Mouse (Mus musculus) limb, embryonic 15.5 days (tissue): Measurements from ENCODE around the gene Kat6b. TPM values are rescaled to one million over a fixed set of nuclear protein-coding genes. Genes with fewer than 3 reads are reported as not detected.

Experiments
- ATAC-seq: fragments of 200-750 bp; cut with Nextera tagmentation; 2 replicates; pipeline ENCODE4 v1.8.0; 2017; ENCODE audit warnings: low read depth, moderate TSS enrichment; ENCODE audit not compliant: insufficient number of reproducible peaks, low FRiP score, low TSS enrichment
- H3K27ac ChIP-seq: fragments of 300-500 bp; sonication (generic); 2 replicates; pipeline ENCODE4 v1.5.1; 2015; ENCODE audit warnings: moderate library complexity, mild to moderate bottlenecking, inconsistent platforms
- H3K27me3 ChIP-seq: fragments of 300-500 bp; sonication (generic); 2 replicates; pipeline ENCODE4 v1.6.1; 2015; ENCODE audit warnings: inconsistent platforms
- H3K36me3 ChIP-seq: fragments of 300-500 bp; sonication (generic); 2 replicates; pipeline ENCODE4 v1.6.1; 2015; ENCODE audit warnings: inconsistent platforms
- H3K4me1 ChIP-seq: fragments of 300-500 bp; sonication (generic); 2 replicates; pipeline ENCODE4 v1.6.1; 2015; ENCODE audit warnings: inconsistent platforms
- H3K4me2 ChIP-seq: fragments of 300-500 bp; sonication (generic); 2 replicates; pipeline ENCODE4 v1.6.1; 2015; ENCODE audit warnings: mild to moderate bottlenecking, inconsistent platforms
- H3K4me3 ChIP-seq: fragments of 300-500 bp; sonication (generic); 2 replicates; pipeline ENCODE4 v1.5.1; 2015; ENCODE audit warnings: mild to moderate bottlenecking, inconsistent platforms
- H3K9ac ChIP-seq: fragments of 300-500 bp; sonication (generic); 2 replicates; pipeline ENCODE4 v1.6.1; 2015; ENCODE audit warnings: inconsistent platforms
- H3K9me3 ChIP-seq: fragments of 300-500 bp; sonication (generic); 2 replicates; pipeline ENCODE4 v1.6.1; 2016; ENCODE audit warnings: inconsistent platforms
- WGBS: fragments of 180-500 bp; shearing (Covaris S2); methylation state at CpG from one replicate; pipeline ENCODE4 v1.1.7; 2015; 5-methylcytosine and 5-hydroxymethylcytosine counted together
- polyA plus RNA-seq: library from polyadenylated mRNA; unstranded; fragments of >200 nt; fragmentation: Nextera tagmentation; extraction: Ambion mirVana; gene quantifications from 2 replicates; pipeline ENCODE4 v1.2.1, GENCODE M21; 2015

Kat6b gene
- polyA plus RNA-seq, 1 experiment from 2014 or later = 22.9 TPM

DNA sequence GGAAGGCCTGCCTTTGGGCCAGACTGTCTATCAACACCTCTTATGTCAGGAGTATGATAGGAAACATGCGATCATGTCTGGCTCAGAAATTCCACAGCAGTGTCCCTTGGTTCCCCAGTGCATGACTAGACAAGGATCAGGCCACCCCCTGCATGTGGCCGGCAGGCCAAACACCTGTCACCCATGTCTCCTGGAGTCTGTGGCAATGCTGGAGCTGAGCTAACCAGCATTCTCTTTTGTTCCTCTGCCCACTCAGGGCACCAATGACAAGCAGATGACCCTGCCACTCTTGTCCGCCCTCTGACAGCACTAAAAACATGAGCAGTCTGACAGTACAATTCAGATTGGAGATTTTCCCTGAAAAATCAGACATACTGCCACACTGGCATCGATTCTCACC is 202.6 kb downstream of the Kat6b start:
- 71% methylated on average over 4 of the region's 4 CpGs for WGBS
- H3K4me3 ChIP-seq = no peak overlapping the region
- no peak overlapping the region for H3K4me2 ChIP-seq
- no peak overlapping the region for H3K27ac ChIP-seq
- H3K9me3 ChIP-seq = no peaks in the 10 kb centered on the region
- H3K36me3 ChIP-seq = no peaks in the 10 kb centered on the region
- H3K27me3 ChIP-seq = no peaks in the 10 kb centered on the region
- peaks cover 46% of the 10 kb centered on the region for H3K4me1 ChIP-seq
- H3K9ac ChIP-seq = no peak overlapping the region
- ATAC-seq = no peak

DNA sequence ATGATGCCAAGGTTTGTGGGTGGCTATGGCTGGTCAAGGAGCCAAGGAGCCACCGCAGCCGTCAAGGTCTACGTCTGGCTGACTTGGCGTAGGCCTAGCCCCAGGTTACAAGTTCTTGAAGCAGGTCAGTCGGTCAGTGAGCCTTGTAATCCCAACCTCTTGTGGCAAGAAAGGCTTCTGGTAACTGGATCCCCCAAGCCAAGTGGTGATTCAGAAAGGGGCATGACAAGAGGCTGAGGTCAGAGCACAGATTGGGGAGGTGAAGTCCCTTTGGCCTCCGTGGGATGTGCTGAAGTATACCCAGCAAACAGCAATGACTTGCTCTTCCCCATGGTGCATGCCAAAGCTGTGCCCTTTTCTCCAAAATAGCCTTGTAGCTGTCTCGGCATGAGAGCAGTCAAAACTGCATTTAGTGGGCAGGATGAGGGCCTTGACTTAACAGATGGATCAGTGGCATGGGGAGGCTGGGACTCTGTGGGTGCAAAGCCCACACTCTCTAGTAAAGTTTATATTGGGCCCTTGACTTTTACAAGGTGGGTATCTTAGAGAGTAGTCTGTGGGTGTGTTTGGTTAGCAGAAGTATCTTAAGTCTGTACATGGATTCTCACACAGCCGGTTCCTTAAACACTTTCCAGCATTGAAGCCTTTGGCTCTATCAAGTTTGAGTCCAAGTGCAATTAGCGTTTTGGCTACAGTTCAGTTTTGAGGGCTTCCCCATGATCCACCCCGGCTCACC is 204.3 kb downstream of the Kat6b start:
- Histone ChIP-seq H3K4me2 (no peak overlapping the region), H3K4me3 (no peak overlapping the region), H3K9me3 (no peaks in the 10 kb centered on the region), H3K9ac (no peak overlapping the region), H3K36me3 (no peaks in the 10 kb centered on the region), H3K27ac (no peak overlapping the region; the same call in 1 of the 2 replicates), H3K27me3 (no peaks in the 10 kb centered on the region), H3K4me1 (peaks cover 33% of the 10 kb centered on the region)
- ATAC-seq = no peak
- 77% methylated on average over 10 of the region's 10 CpGs for WGBS

DNA sequence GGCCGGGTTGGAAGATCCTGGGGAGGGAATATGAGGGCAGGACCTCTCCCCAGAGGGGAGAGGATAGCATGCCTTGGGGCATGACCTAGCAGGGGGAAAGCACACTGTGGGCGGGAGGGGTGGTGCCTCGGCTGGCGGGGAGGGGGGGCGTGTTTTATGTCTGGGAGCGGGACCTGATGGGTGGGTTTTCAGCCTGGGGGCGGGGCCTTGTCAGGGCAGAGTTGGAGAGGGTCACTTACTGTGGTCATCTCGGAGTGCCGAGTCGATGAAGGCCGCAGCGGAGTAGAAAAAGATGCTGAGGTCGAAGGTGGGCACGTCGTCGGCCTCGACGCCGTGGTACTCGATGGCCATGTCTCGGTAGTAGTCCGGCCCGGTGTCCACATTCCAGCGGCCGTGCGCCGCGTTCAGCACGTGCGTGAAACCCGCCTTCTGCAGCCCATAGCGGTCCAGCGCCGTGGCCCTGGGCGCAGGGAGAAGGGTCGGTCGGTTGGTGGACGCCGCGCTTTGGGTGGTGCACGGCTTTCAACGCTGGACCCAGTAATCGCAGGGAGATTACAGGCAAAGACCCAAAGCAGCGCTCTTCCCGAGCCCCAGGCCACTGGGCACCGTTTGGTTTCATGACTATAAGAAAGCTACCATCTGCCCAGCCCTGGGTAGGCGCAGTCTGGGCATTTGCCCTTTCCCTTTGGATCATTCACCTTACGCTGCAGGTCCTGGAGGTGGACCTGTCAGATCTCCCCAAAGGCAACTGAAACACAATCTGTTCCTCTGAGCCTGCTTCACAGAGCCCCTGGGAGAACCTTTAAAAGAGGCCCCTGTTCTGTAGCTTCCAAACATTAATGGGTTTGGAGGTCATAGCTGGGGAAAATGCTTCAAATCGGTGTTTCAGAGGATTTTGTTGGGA is 205.4 kb downstream of the Kat6b start:
- Histone ChIP-seq H3K9me3 (no peaks in the 10 kb centered on the region), H3K4me2 (peak overlapping the region; percentile 59), H3K27me3 (no peaks in the 10 kb centered on the region), H3K4me3 (peak overlapping the region; percentile 35), H3K36me3 (no peaks in the 10 kb centered on the region), H3K9ac (0 out of 2 replicates have a peak overlapping the region, but pooled peaks have one; percentile 11), H3K4me1 (peaks cover 33% of the 10 kb centered on the region), H3K27ac (no peak overlapping the region)
- peak; percentile 61 for ATAC-seq
- WGBS = 11% methylated on average over 48 of the region's 49 CpGs

DNA sequence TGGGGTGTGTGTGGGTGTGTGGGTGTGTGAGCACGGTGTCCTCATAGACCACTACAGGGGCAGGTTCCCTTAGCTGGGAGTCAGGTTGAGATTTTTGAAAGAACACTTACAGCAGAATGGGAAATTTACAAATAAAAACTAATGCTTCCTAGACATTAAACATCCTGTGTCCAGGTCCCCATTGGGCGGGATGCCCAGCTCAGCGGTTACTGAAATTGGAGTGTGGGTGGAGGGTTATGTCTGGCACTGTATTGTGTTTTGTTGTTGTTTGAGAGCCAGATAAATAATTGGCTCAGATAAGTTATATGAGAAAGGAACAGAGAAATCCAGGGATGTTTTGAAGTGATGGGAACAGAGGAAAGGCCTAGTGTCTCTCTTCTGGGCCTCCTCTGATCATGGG is 209.8 kb downstream of the Kat6b start:
- H3K9me3 ChIP-seq = no peaks in the 10 kb centered on the region
- no peak overlapping the region for H3K9ac ChIP-seq
- H3K4me2 ChIP-seq = no peak overlapping the region
- H3K4me1 ChIP-seq = peaks cover 10% of the 10 kb centered on the region
- H3K27ac ChIP-seq = no peak overlapping the region
- no peak for ATAC-seq
- WGBS = 76% methylated on average over 3 of the region's 3 CpGs
- H3K27me3 ChIP-seq = no peaks in the 10 kb centered on the region
- no peak overlapping the region for H3K4me3 ChIP-seq
- no peaks in the 10 kb centered on the region for H3K36me3 ChIP-seq

DNA sequence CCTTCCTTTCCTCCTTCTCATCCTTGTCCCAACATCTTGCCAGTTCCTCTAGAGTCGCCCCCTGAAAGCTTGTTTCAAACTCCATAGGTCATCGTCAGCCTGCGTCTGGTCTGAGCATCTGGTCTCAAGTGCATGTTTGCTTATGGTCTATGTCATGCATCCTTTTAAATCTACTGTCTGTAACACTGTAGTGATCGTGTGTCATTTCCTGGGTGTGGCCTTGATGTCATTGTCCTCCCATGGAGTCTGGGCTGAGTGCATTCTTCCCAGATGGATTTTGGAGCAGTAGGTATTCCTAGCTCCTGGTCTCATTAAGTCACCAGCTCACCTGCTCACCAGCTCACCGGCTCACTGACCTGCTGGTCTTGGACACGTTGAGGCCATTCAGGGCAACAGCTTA is 213.8 kb downstream of the Kat6b start:
- 0 out of 2 replicates have a peak, but pooled peaks cover 4% of the 10 kb centered on the region for H3K4me1 ChIP-seq
- H3K4me2 ChIP-seq = no peak overlapping the region
- no peak overlapping the region for H3K9ac ChIP-seq
- no peak overlapping the region for H3K27ac ChIP-seq
- no peak overlapping the region for H3K4me3 ChIP-seq
- no peaks in the 10 kb centered on the region for H3K36me3 ChIP-seq
- H3K27me3 ChIP-seq = no peaks in the 10 kb centered on the region
- WGBS = 74% methylated on average over 6 of the region's 6 CpGs
- no peak for ATAC-seq
- H3K9me3 ChIP-seq = no peaks in the 10 kb centered on the region; the same call in 1 of the 2 replicates

DNA sequence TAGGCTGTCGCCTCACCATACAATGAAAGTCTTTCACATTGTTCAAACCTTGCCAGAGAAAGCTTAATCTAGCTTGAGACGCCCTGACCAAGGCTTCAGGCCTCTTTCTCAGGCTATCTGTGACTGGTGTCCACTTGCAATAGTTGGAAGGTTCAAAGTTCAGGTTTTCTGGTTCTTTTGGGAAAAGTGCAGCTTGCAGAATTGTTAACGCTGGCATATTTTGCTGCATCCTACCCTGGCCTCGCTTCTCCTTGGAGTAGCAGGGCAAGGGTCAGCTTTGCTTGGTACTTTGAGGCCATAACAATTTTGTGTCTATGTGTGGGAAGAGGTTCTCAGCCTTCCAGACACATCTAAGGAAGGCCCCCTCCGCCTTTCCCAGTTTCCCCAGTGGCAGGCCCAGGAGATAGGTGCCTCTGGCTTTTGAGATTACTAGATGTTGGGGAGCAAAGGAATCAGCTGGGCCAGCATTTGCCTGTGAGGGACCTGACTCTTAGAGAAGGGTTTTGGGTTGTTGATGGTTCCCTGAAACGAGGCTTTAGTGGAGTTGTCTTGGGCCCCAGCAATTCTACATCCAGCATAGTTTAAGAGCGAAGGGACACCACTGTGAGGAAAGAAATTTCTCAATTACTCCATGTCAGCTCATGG is 215.1 kb downstream of the Kat6b start:
- H3K9me3 ChIP-seq = no peaks in the 10 kb centered on the region; the same call in 1 of the 2 replicates
- H3K4me3 ChIP-seq = no peak overlapping the region
- ATAC-seq = no peak
- H3K27me3 ChIP-seq = no peaks in the 10 kb centered on the region
- 80% methylated on average over 7 of the region's 7 CpGs for whole genome bisulfite sequencing
- H3K4me1 ChIP-seq = 0 out of 2 replicates have a peak, but pooled peaks cover 4% of the 10 kb centered on the region
- H3K9ac ChIP-seq = no peak overlapping the region
- no peak overlapping the region for H3K4me2 ChIP-seq
- H3K36me3 ChIP-seq = no peaks in the 10 kb centered on the region
- H3K27ac ChIP-seq = no peak overlapping the region

DNA sequence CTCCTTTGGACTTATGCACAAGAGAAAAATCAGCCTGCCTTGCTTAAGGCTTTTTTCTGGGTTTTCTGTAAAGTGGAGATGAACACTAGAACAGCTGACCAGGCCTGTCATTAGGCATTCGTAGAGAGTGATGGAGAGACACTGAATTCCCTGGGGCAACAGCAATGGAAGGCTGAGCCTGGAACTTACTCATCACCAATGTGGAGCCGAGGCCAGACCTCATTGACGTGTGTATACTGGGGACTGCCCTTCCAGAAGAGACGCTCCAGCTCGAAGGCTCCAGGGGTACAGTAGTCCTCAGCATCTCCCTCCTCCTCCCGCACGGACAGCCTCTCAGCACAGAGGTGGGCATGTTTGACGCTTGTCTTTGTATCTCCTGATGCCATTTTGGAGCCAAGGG is 221.5 kb downstream of the Kat6b start:
- no peak for ATAC-seq
- H3K27me3 ChIP-seq = no peaks in the 10 kb centered on the region
- 87% methylated on average over 8 of the region's 8 CpGs for WGBS

DNA sequence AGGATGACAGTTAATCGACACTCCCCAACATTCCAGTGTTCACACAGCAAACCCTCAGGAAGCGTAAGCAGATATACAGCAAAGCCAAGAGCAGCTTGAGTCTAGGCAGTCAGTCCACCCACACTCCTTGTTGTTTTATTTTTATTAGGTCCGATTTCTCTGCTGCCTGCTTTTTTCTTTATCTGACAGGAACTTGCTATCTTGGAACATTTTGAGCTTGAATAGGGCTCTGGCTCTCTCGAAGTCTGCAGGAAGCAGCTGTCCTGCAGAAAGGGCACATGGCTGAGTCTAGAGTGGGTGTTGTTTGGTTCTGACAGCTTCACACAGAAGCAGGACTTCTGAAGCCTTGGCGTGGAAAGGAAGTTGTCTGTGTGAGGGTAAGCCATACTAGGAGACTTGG is 222.0 kb downstream of the Kat6b start:
- Histone ChIP-seq H3K36me3 (no peaks in the 10 kb centered on the region), H3K4me2 (no peak overlapping the region), H3K9ac (no peak overlapping the region), H3K9me3 (no peaks in the 10 kb centered on the region; the same call in 1 of the 2 replicates), H3K27me3 (no peaks in the 10 kb centered on the region), H3K4me1 (peaks cover 22% of the 10 kb centered on the region), H3K27ac (no peak overlapping the region; the same call in 1 of the 2 replicates), H3K4me3 (no peak overlapping the region)
- 62% methylated on average over 5 of the region's 5 CpGs for WGBS
- ATAC-seq = no peak

More for the DNA sequence above, 221.5 kb downstream of the Kat6b start:
- Histone ChIP-seq H3K4me3 (no peak overlapping the region), H3K27ac (no peak overlapping the region), H3K36me3 (no peaks in the 10 kb centered on the region), H3K9ac (no peak overlapping the region), H3K4me1 (peaks cover 22% of the 10 kb centered on the region), H3K4me2 (no peak overlapping the region), H3K9me3 (no peaks in the 10 kb centered on the region; the same call in 1 of the 2 replicates)

DNA sequence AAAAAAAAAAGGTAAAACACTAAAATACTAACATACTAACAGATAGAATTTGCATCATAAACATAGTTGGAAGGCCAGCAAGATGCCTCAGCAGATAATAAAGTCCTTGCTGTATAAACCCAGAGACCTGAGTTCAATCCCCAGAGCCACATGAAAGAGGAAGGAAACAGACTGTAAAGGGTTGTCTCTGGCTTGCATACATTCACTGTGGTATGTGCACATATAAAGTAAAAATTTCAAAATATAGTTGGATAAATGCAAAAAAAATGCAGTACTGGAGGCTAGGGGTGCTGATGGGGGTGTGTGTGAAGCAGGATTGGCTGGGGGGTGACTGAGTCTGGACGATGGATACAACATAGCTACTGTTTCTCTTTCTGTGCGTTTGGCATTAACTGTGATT is 224.2 kb downstream of the Kat6b start:
- Histone ChIP-seq H3K9ac (no peak overlapping the region), H3K36me3 (no peaks in the 10 kb centered on the region), H3K4me3 (no peak overlapping the region), H3K4me2 (no peak overlapping the region), H3K4me1 (peaks cover 33% of the 10 kb centered on the region), H3K27me3 (no peaks in the 10 kb centered on the region), H3K9me3 (no peaks in the 10 kb centered on the region), H3K27ac (peak overlapping the region; percentile 93)
- ATAC-seq = no peak
- WGBS = 73% methylated on average over 2 of the region's 2 CpGs

DNA sequence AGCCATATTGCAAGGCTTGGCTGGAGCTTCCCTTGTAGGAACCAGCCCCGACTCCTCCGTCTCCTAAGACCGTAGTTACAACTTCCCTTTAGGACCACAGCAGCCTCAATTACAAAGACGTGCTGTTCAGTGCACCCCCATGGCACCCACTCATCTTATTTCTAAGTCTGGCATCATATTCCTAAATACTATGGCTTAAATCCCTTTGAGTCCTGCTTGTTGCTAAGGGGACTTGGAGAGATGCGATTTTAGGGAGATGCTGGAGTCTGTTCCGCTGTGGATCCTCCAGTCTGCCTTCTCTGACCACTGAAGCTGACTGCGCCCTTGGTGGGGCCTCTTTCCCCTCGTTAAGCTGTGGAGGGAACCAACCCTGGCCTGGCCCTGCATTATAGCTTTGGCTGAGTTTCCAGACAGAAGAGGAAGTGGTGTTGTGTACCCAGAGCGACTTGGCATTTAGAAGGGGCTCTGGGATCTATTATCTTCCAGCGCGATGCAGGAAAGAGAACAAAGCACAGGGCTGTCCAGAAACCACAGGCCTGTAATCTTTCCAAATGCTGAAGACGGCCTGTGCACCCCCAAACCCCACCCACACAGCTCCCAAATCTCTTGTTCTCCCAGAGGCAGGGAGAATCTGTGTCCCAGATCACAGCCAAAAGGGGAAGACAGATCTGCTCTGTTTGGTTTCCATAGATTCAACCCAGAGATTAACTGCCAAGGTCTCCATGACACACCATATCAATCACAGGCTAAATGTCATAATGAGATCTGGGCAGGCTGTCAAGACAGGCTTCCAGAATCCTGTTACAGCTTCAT is 225.7 kb downstream of the Kat6b start:
- Histone ChIP-seq H3K27me3 (no peaks in the 10 kb centered on the region), H3K4me1 (peaks cover 41% of the 10 kb centered on the region), H3K27ac (peak overlapping the region; percentile 93), H3K4me2 (0 out of 2 replicates have a peak overlapping the region, but pooled peaks have one; percentile 6), H3K4me3 (no peak overlapping the region), H3K9ac (no peak overlapping the region), H3K9me3 (no peaks in the 10 kb centered on the region), H3K36me3 (no peaks in the 10 kb centered on the region)
- WGBS = 24% methylated on average over 12 of the region's 12 CpGs
- ATAC-seq = peak; percentile 84

DNA sequence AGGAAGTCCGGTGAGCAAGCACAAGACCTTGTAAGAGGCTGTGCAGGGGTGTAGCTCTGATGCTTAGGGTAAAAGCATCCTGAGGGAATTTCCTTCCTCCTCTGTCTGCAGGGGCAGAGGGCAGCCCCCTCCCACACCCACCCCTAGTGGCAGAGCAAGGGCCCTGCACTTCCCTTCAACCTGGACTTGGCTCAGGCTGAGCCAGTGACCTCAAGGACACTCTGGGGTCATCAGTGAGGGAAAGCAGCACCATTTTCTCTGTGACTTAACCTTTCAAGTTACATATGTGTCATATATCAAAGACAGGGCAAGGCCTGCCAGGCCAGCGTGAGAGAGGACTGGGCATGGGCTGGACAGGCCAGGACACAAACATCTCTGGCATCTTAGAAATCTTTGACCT is 228.3 kb downstream of the Kat6b start:
- H3K4me2 ChIP-seq = no peak overlapping the region
- ATAC-seq = no peak
- no peak overlapping the region for H3K9ac ChIP-seq
- H3K9me3 ChIP-seq = no peaks in the 10 kb centered on the region
- peak overlapping the region; percentile 57; the same call in 1 of the 2 replicates for H3K27ac ChIP-seq
- H3K36me3 ChIP-seq = no peaks in the 10 kb centered on the region
- peaks cover 38% of the 10 kb centered on the region for H3K4me1 ChIP-seq
- WGBS = 60% methylated on average over 2 of the region's 2 CpGs
- H3K4me3 ChIP-seq = no peak overlapping the region
- H3K27me3 ChIP-seq = no peaks in the 10 kb centered on the region
